Mouse (Mus musculus): Measurements from ENCODE around the gene Irf6.

Irf6 gene

DNA sequence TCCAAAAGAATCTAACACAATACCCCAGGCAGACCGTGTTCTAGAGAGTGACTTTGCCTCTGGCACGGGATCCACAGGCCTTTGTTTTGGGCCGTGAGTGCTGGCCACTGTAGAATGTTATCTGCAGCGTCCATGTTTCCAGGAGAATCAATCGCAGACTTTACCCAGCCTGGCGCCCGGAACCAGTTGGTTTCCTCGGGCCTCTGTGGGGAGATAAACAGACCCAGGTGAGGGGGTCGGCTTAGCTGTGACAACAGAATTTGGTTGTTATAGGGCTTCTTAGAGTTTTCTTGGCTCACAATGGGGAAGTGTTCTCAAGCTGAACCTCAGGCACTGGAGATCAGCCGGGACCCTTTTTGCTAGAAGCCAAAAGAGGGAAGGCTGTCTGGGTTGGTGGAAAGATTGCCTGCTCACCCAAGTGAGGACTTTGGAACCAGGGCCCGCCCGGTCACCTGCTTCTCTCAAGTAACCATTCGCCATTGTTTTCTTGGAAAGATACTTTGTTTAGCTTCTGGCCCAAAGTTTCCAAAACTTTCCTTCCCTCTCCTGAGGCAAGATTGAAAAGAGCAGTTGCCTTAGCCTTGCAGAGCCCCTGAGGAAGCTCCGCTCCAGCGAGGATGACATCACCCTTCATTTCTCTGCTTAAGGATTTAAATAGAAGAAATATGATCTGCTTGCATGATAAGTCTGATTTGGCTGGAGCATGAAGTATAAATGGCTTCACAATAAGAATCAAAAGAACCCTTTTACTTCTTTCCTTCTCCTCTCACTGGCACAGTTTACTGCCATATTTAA is 3.6 kb downstream of the Irf6 start:
- in situ Hi-C loops (cut with MseI, MboI): no loop called here

GRCm38 (mm10) chr1:193157111-193157492 is 4.2 kb downstream of the Irf6 start:
- in situ Hi-C loops (cut with MseI, MboI): no loop called here

DNA sequence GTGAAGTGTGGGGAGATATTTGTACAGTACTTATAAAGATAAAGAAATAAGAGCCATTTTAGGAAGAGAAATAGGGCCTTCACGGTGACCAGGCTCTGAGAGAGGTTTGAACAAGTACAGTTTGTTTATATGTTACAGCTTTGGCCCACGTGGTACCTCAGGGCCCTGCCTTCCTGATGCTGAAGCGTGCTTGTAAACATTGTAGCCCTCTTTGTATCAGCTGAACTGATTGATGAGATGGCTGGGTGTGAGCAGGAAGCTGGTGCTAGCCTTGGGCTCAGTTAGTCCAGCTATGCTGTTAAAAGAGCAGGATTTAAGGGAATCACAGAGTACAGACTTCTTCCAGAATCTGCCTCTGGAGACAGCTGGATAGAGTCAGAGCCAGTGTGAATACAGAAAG is 6.3 kb downstream of the Irf6 start:
- in situ Hi-C loops (cut with MseI, MboI): no loop called here

DNA sequence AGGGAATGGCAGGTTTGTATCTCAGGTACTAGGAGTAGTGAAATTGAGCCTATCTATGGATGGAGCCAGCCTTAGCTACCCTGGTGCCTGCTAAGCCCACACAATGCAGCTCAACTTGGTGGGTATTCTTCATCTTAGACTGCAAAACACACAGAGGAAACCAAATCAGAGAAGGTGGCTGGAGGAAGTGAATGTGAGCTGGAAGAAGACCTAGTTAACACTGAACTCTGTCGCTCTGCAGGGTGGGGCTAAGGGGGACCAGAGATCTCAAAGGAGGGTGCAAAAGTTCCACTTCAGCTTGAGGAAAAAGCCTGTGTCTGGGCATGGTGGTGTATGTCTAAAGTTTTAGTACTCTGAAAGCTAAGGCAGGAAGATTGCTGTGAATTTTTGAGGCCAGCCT is 6.7 kb downstream of the Irf6 start:
- in situ Hi-C loops (cut with MseI, MboI): no loop called here

GRCm38 (mm10) chr1:193160317-193161032 is 7.6 kb downstream of the Irf6 start:
- in situ Hi-C loops (cut with MseI, MboI): no loop called here

- in situ Hi-C loops (cut with MseI, MboI): no loop called here
Measured at GRCm38 (mm10) chr1:193167746-193168145, 14.8 kb downstream of the Irf6 start, which contains the start of gene A130010J15Rik. Gene A130010J15Rik (plus strand): TSS chr1:193168046.

DNA sequence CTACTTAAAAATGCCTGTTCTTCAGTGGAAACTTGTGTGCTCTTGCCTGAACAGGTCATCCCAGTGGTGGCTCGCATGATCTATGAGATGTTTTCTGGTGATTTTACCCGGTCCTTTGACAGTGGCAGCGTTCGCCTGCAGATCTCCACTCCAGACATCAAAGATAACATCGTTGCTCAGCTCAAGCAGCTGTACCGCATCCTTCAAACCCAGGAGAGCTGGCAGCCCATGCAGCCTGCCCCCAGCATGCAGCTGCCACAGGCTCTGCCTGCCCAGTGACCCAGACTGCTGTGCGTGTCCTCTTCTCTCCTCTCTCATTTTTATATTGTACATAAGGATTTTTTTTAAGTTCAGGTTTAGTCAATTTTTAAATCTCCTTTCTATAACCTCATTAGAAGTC is 16.3 kb downstream of the Irf6 start:
- in situ Hi-C loops (cut with MseI, MboI): no loop called here

DNA sequence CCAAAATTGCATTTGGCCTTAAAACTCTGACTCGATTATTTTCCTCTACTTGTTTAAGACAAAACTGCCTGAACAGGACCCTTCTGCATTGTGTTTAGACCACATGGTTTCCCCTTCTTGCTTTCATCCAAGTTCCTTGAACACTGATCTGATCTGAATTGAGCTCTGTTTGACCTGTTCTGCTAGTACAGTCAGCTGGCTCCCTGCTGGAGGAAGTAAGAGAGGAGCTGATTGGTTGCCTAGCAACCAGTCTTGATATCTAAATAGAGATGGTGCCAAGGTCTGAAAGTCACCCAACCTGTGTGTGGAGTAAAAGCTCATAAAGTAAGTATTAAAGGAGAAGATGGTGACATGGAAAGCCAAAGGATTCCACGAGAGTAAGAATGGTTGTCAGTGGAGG is 16.9 kb downstream of the Irf6 start:
- in situ Hi-C loops (cut with MseI, MboI): no loop called here

GRCm38 (mm10) chr1:193172991-193173809 is 20.3 kb downstream of the Irf6 start:
- in situ Hi-C loops (cut with MseI, MboI): no loop called here

GRCm38 (mm10) chr1:193173810-193174129 is 20.9 kb downstream of the Irf6 start:
- in situ Hi-C loops (cut with MseI, MboI): no loop called here

GRCm38 (mm10) chr1:193174143-193174733 is 21.3 kb downstream of the Irf6 start:
- in situ Hi-C loops (cut with MseI, MboI): no loop called here

DNA sequence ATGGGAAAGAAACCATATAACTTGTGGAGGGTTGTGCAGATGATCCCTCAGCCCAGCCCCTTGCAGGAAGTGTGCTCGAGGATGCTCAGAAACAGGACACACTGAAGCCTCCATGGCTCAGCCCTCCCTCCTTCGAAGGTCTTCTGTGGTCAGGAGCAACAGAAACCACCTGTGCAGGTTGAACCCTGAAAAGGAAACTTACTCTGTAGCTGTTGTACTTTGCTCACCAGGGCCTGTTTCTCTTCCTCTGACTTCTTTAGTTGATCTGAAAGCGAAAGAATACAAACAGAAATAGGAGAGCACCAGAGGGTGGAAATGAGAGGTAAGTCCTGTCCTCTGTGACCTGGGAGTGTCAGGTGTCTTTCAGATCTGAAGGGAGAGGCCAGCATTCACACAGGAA is 28.2 kb downstream of the Irf6 start:
- in situ Hi-C loops (cut with MseI, MboI): no loop called here

GRCm38 (mm10) chr1:193188257-193188656 is 35.3 kb downstream of the Irf6 start:
- in situ Hi-C loops (cut with MseI, MboI): no loop called here

GRCm38 (mm10) chr1:193189151-193189621 is 36.3 kb downstream of the Irf6 start:
- in situ Hi-C loops (cut with MseI, MboI): no loop called here

DNA sequence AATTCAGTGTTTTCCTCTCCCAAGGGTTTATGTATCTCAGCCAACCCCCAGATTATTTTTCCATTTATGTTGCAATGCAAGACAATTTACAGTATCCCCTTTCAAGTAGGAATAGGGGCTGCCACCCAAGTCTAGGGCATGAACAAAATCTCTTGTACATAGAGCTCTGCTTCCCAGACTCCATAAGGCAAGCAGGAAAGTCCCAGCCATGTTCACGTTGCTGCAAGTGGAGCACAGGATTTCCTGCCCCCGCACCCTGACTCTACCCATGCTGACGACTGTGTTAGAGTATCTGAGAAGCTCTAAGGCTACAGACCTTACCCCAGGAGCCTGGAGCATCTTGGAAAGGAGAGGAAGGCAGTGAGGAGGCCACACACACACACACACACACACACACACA is 36.9 kb downstream of the Irf6 start:
- in situ Hi-C loops (cut with MseI, MboI): no loop called here

- in situ Hi-C loops (cut with MseI, MboI): no loop called here
Measured at GRCm38 (mm10) chr1:193191675-193192283, 38.9 kb downstream of the Irf6 start.

DNA sequence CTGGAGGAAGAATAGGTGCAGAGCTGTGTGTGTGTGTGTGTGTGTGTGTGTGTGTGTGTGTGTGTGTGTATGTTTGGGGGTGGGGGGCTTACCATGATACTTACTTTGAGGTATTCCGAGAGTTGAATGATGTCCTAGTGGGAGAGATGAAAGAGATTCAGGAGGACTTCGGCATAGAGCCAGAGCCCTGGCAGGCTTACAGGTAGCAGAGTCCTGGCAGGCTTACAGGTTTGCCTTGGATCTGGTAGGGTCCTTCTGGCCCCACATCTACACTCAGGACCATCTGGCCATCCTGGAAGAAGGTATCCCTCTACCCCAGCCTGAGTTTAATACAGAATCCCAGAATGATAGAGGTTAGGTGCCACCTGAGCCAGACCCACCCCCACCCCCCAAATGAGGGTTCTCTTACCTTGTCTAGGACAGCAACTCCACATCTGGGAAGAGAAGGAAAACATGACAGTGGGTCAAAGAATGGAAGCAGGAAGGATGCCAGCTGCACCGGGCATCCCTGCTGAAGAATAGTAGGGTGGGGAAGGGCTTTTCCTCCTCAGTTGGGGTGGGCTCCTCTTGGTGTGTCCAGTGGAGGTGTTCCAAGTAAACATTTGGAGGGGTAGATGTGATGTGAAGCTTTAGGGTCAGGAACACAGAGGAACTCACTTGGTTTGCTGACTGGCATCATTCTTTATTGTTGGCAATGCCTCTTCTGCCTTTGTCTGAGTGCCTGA is 41.7 kb downstream of the Irf6 start:
- in situ Hi-C loops (cut with MseI, MboI): no loop called here

- in situ Hi-C loops (cut with MseI, MboI): no loop called here
Measured at GRCm38 (mm10) chr1:193195169-193195810, 42.4 kb downstream of the Irf6 start.

DNA sequence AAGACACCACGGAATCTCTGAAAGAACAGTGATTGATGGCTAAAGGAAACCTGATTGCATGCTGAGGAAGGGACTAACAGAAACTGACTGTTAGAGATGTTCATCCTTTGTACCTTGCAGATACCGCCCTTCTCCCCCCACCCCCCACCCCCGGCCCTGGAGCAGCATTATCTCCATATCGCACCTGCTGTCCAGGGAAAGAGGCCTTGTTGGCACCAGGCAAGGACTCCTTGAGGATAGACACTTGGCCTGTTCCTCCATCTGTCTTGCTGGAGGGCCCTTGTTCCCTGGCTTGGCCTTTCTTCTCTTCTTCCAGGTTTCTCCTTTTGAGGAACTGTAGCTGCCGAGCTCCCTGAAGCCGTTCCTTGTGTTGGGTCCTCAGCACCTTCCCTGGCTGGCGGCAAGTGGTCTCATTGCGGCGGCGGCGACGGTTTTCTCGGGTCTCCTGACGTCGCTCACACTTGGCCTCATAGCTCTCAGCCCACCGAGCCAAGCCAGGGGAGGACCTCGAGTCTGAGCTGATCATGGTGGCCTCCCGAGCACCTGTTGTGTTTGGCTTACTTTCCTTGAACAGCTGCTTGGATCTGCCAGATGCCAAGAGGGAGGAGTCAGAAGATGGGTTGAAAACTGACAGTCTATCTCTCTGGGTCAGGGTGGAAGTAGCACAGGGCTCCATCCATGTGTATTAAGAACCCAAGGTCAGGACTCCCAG is 44.7 kb downstream of the Irf6 start:
- in situ Hi-C loops (cut with MseI, MboI): no loop called here

GRCm38 (mm10) chr1:193198312-193198711 is 45.4 kb downstream of the Irf6 start:
- in situ Hi-C loops (cut with MseI, MboI): no loop called here

Measured in mouse trophoblast stem cell (cell line).